Mouse (Mus musculus) G1E (cell line): Measurements from ENCODE around the gene Hoxd3.

Source experiments
- CTCF ChIP-seq: IDR thresholded peaks from 2 replicates; pipeline ENCODE4 v1.5.1; 2012; ENCODE audit warnings: low read depth, low read length, inconsistent platforms, mixed read lengths
- GATA1 ChIP-seq: IDR thresholded peaks from 2 replicates; pipeline ENCODE4 v1.6.1; 2012; ENCODE audit warnings: borderline replicate concordance, low read length, inconsistent platforms, mixed read lengths
- GATA2 ChIP-seq: IDR thresholded peaks from 2 replicates; pipeline ENCODE4 v1.6.1; 2012; ENCODE audit warnings: low read depth, low read length, inconsistent platforms, borderline replicate concordance
- POLR2AphosphoS5 ChIP-seq: IDR thresholded peaks from 2 replicates; pipeline ENCODE4 v1.6.1; 2012; ENCODE audit warnings: low read depth, low read length, inconsistent platforms; ENCODE audit not compliant: insufficient replicate concordance
- TAL1 ChIP-seq: conservative IDR thresholded peaks from 2 replicates; pipeline ENCODE4 v1.6.1; 2012; ENCODE audit warnings: low read depth, low read length, inconsistent platforms, mixed read lengths

GRCm38 (mm10) chr2:74781386-74781785 is 69.7 kb downstream of the Hoxd3 start:
- no peak for TF ChIP-seq CTCF
- TF ChIP-seq TAL1, result no peak
- TF ChIP-seq GATA1, result no peak
- TF ChIP-seq POLR2AphosphoS5, result no peak
- TF ChIP-seq GATA2, result no peak
